Mouse (Mus musculus) G1E (cell line): ENCODE results near the gene Map1lc3b. TPM values are rescaled to one million over a fixed set of nuclear protein-coding genes. Genes with fewer than 3 reads are reported as not detected.

Source experiments
- ATAC-seq: 2 replicates; pipeline ENCODE4 v1.8.0; 2016; ENCODE audit warnings: mild to moderate bottlenecking; ENCODE audit not compliant: insufficient number of reproducible peaks, poor library complexity, low FRiP score, severe bottlenecking; ENCODE audit errors: extremely low read depth
- DNase-seq: peaks from one replicate; pipeline ENCODE4 v3.0.0; 2012; ENCODE audit warnings: low spot score
- H3K27me3 ChIP-seq: 2 replicates; pipeline ENCODE4 v1.6.1; 2012; ENCODE audit warnings: mild to moderate bottlenecking, low read length, inconsistent platforms; ENCODE audit not compliant: insufficient read depth
- H3K36me3 ChIP-seq: replicated peaks from 2 replicates; pipeline ENCODE3; 2012; ENCODE audit warnings: mild to moderate bottlenecking, inconsistent platforms
- H3K4me1 ChIP-seq: 2 replicates; pipeline ENCODE4 v1.6.1; 2012; ENCODE audit warnings: low read depth, low read length, inconsistent platforms, mixed read lengths; ENCODE audit not compliant: insufficient read depth
- H3K4me3 ChIP-seq: 2 replicates; pipeline ENCODE4 v1.5.1; 2012; ENCODE audit warnings: low read depth, mild to moderate bottlenecking, inconsistent platforms, low read length, moderate library complexity, mixed read lengths
- H3K9me3 ChIP-seq: replicated peaks from 2 replicates; pipeline ENCODE4 v1.6.1; 2012; ENCODE audit warnings: inconsistent platforms
- CTCF ChIP-seq: IDR thresholded peaks from 2 replicates; pipeline ENCODE4 v1.5.1; 2012; ENCODE audit warnings: low read depth, low read length, inconsistent platforms, mixed read lengths
- GATA1 ChIP-seq: IDR thresholded peaks from 2 replicates; pipeline ENCODE4 v1.6.1; 2012; ENCODE audit warnings: borderline replicate concordance, low read length, inconsistent platforms, mixed read lengths
- GATA2 ChIP-seq: IDR thresholded peaks from 2 replicates; pipeline ENCODE4 v1.6.1; 2012; ENCODE audit warnings: low read depth, low read length, inconsistent platforms, borderline replicate concordance
- POLR2AphosphoS5 ChIP-seq: IDR thresholded peaks from 2 replicates; pipeline ENCODE4 v1.6.1; 2012; ENCODE audit warnings: low read depth, low read length, inconsistent platforms; ENCODE audit not compliant: insufficient replicate concordance
- TAL1 ChIP-seq: conservative IDR thresholded peaks from 2 replicates; pipeline ENCODE4 v1.6.1; 2012; ENCODE audit warnings: low read depth, low read length, inconsistent platforms, mixed read lengths
- polyA plus RNA-seq: library from polyadenylated mRNA; stranded (reverse); fragments of >175 nt; gene quantifications from 2 replicates; pipeline ENCODE4 v1.2.3, GENCODE M21; 2012
- total RNA-seq, 2 experiments: library from RNA; stranded (forward) in 1 of 2; stranded (reverse) in 1 of 2; fragments of 200-1000 nt in 1 of 2; fragments of >200 nt in 1 of 2; fragmentation: Nextera tagmentation in 1 of 2; gene quantifications; 2 replicates each; pipeline ENCODE4 v1.2.3; 2014 to 2017

Gene Map1lc3b
- total and polyA plus RNA-seq, 3 experiments = 54.4 to 159 (median 109) TPM

- H3K4me1 ChIP-seq = no peaks in the 10 kb centered on the region
- H3K4me3 ChIP-seq = no peak overlapping the region
- H3K9me3 ChIP-seq = no peaks in the 10 kb centered on the region
- no peak for ATAC-seq
- no peaks in the 10 kb centered on the region for H3K27me3 ChIP-seq
- no peak for DNase-seq
- no peak for TF ChIP-seq GATA1
- no peak for TF ChIP-seq CTCF
- no peak for TF ChIP-seq GATA2
- no peak for TF ChIP-seq TAL1
- no peak for TF ChIP-seq POLR2AphosphoS5
- peaks cover 91% of the 10 kb centered on the region for H3K36me3 ChIP-seq
Measured at GRCm38 (mm10) chr8:121559801-121560200, 30.4 kb upstream of the Map1lc3b start.

DNA sequence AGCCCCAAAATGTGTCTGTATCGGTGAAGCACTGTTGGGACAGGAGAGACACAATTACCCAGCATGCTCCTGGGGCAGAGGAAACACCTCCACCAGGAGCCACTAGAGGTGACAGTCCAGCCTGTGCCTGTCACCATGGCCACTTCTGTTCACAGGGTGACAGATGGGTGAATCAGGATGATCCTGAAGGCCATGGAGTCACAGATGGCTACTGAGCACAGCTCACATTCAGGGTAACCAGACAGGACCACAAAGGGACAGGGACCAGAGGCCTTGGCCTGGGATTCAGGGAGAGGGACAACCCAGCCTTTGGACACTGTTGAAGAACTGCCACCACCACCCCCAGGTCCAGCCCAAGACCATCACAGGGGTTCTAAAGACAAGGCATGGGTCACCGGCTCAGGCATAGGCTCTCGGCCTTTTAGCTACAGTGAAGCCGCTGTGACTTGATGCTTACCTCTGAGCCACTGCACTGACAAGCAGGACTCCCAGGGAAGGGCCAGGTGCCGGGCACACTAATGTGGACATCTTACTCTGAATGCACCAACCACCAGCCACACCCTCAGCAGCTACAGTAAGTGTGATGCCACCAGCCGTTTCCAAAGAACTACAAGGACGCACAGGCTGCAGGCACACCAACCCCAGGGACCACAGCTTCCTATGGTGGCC lies 29.6 kb upstream of the Map1lc3b start:
- DNase-seq (no peak), ATAC-seq (no peak)
- Histone ChIP-seq H3K4me3 (no peak overlapping the region), H3K4me1 (no peaks in the 10 kb centered on the region), H3K9me3 (no peaks in the 10 kb centered on the region), H3K36me3 (peaks cover 91% of the 10 kb centered on the region), H3K27me3 (no peaks in the 10 kb centered on the region)
- no peak for TF ChIP-seq GATA2
- TF ChIP-seq TAL1 = no peak
- no peak for TF ChIP-seq CTCF
- TF ChIP-seq GATA1 = no peak
- TF ChIP-seq POLR2AphosphoS5 = no peak

DNA sequence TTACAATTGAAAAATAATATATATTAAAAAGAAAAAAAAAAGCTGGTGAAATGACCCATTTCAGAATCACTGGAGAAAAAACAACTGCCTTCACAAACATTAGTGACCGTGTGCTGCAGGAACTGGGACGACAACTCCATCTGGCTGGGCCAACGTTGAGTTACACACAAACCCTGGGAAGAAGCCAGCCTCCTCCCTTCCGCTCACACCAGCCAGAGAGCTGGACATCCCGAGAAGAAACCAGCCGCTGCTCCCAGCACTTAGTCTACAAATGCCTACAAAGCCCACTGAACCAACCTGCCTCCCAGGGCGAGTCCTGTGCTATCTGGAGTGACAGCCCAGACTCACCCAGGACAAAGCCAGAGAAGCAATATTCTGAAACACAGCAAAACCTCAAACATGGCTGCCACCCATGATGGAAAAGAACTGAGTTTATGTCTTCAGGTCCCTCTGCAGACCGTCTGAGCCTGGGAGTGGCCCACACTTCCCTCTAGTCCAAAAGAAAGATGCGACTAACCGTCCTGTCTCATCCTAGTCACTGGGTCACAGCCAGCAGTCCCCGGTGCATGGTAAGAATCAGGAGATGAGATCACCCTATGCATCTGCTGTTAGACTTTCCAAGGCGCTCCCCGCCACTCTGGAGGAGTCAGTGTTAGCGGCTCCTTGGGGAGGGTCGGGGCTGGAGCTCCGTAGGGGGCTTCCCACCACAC lies 28.4 kb upstream of the Map1lc3b start:
- Histone ChIP-seq H3K36me3 (peaks cover 93% of the 10 kb centered on the region), H3K4me1 (no peaks in the 10 kb centered on the region), H3K9me3 (no peaks in the 10 kb centered on the region), H3K27me3 (no peaks in the 10 kb centered on the region), H3K4me3 (no peak overlapping the region)
- DNase-seq = no peak
- ATAC-seq = no peak
- TF ChIP-seq CTCF (no peak), TAL1 (no peak), POLR2AphosphoS5 (no peak), GATA2 (no peak), GATA1 (no peak)

DNA sequence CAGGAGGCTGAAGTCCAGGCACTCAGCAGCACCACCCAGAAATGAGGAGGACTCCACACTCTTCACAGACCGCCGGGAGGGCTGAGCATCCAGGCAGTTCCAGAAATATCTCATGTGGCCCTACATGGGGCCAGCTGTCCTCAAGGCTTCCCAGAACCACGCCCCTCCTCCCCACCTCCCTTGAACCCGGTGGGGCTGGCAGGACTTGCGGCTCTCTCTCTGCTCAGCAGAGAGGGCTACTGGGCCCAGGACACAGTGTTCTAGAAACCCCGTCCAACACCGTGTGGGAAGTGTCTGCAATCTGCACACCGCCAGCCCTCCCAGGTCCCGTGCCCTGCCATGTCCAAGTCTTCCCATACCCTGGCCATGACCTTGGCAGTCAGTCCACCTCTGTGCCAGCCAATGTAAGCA lies 27.2 kb upstream of the Map1lc3b start:
- H3K4me3 ChIP-seq = no peak overlapping the region
- peaks cover 94% of the 10 kb centered on the region for H3K36me3 ChIP-seq
- DNase-seq = no peak
- TF ChIP-seq GATA1 (no peak), CTCF (no peak), GATA2 (no peak), TAL1 (no peak), POLR2AphosphoS5 (no peak)
- H3K27me3 ChIP-seq = no peaks in the 10 kb centered on the region
- no peaks in the 10 kb centered on the region for H3K4me1 ChIP-seq
- no peaks in the 10 kb centered on the region for H3K9me3 ChIP-seq
- ATAC-seq = no peak

DNA sequence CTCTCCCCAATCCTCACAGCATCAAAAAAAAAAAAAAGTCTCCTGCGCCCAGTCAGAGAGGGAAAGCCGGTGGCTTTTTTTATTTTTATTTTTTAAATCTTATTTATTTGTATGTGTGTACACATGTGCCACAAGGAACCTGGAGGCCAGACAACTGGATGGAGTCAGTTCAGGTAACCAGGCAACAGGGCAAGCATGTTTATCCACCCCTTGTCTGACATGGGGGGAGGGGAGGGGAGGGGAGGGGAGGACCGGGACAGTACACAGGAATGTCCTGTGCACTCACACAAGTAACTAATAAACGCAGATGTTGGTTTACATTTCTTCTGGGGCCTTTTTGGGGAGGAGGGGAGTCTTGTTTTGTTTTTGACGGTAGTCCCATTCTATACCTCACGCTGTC lies 26.5 kb upstream of the Map1lc3b start:
- Histone ChIP-seq H3K36me3 (peaks cover 94% of the 10 kb centered on the region), H3K4me1 (peaks cover 4% of the 10 kb centered on the region; the same call in 1 of the 2 replicates), H3K4me3 (no peak overlapping the region), H3K9me3 (no peaks in the 10 kb centered on the region), H3K27me3 (no peaks in the 10 kb centered on the region)
- TF ChIP-seq GATA1 = no peak
- TF ChIP-seq POLR2AphosphoS5 = no peak
- TF ChIP-seq CTCF = no peak
- TF ChIP-seq TAL1 = no peak
- no peak for TF ChIP-seq GATA2
- no peak for DNase-seq
- no peak for ATAC-seq

GRCm38 (mm10) chr8:121568321-121568720 lies 21.8 kb upstream of the Map1lc3b start:
- DNase-seq (no peak), ATAC-seq (no peak)
- TF ChIP-seq GATA1 (no peak), GATA2 (no peak), TAL1 (no peak), CTCF (no peak), POLR2AphosphoS5 (no peak)
- Histone ChIP-seq H3K4me1 (peaks cover 12% of the 10 kb centered on the region), H3K4me3 (no peak overlapping the region), H3K9me3 (no peaks in the 10 kb centered on the region), H3K27me3 (no peaks in the 10 kb centered on the region), H3K36me3 (peaks cover 94% of the 10 kb centered on the region)
